Mouse (Mus musculus): ENCODE measurements around the gene Iqschfp.

Gene Iqschfp

GRCm38 (mm10) chr3:67892026-67892705, at the start of gene Iqschfp, which contains the start of gene Iqcj:
Iqschfp (plus strand) TSS chr3:67892232.
Iqcj (plus strand) TSS chr3:67892220.
- peak; percentile 13 for DNase-seq

GRCm38 (mm10) chr3:67852397-67852796, 39.6 kb upstream of the Iqschfp start:
- no peak for DNase-seq

- no peak for DNase-seq
Observed at GRCm38 (mm10) chr3:67861524-67861923, 30.5 kb upstream of the Iqschfp start.

GRCm38 (mm10) chr3:67867420-67868065, 24.5 kb upstream of the Iqschfp start:
- DNase-seq = no peak

GRCm38 (mm10) chr3:67869424-67869823, 22.6 kb upstream of the Iqschfp start:
- DNase-seq = no peak

GRCm38 (mm10) chr3:67877253-67877652, 14.8 kb upstream of the Iqschfp start:
- no peak for DNase-seq

- no peak for DNase-seq
Observed at GRCm38 (mm10) chr3:67884335-67884734, 7.7 kb upstream of the Iqschfp start.

- no peak for DNase-seq
Observed at GRCm38 (mm10) chr3:67886176-67886575, 5.9 kb upstream of the Iqschfp start.

GRCm38 (mm10) chr3:67887251-67887650, 4.8 kb upstream of the Iqschfp start:
- DNase-seq = no peak

GRCm38 (mm10) chr3:67892768-67893167, 736 bp downstream of the Iqschfp start:
- peak; percentile 6 for DNase-seq

- no peak for DNase-seq
Observed at GRCm38 (mm10) chr3:67902517-67902916, 10.5 kb downstream of the Iqschfp start.

- no peak for DNase-seq
Observed at GRCm38 (mm10) chr3:67908586-67908985, 16.6 kb downstream of the Iqschfp start.

- DNase-seq = no peak
Observed at GRCm38 (mm10) chr3:67918098-67918497, 26.1 kb downstream of the Iqschfp start.

- DNase-seq = no peak
Observed at GRCm38 (mm10) chr3:67918634-67919259, 26.7 kb downstream of the Iqschfp start.

- no peak for DNase-seq
Observed at GRCm38 (mm10) chr3:67923095-67923494, 31.1 kb downstream of the Iqschfp start.

- no peak for DNase-seq
Observed at GRCm38 (mm10) chr3:67925453-67925852, 33.4 kb downstream of the Iqschfp start.

GRCm38 (mm10) chr3:67930424-67931133, 38.5 kb downstream of the Iqschfp start:
- no peak for DNase-seq

GRCm38 (mm10) chr3:67931181-67931580, 39.1 kb downstream of the Iqschfp start:
- no peak for DNase-seq

- no peak for DNase-seq
Observed at GRCm38 (mm10) chr3:67931914-67932313, 39.9 kb downstream of the Iqschfp start.

GRCm38 (mm10) chr3:67935829-67936228, 43.8 kb downstream of the Iqschfp start:
- DNase-seq = no peak

GRCm38 (mm10) chr3:67947000-67947399, 55.0 kb downstream of the Iqschfp start:
- no peak for DNase-seq

- no peak for DNase-seq
Observed at GRCm38 (mm10) chr3:67952517-67952940, 60.5 kb downstream of the Iqschfp start.

- peak; percentile 52 for DNase-seq
Observed at GRCm38 (mm10) chr3:67954459-67955065, 62.5 kb downstream of the Iqschfp start.
